Mouse (Mus musculus): ENCODE results near the gene Tor3a.

- TF ChIP-seq CTCF (IDR thresholded peaks at IDR 0.05; ENCODE audit: borderline replicate concordance, extremely low read depth, insufficient read depth, insufficient read length) (no peak), POLR2A (IDR thresholded peaks at IDR 0.05; ENCODE audit: borderline replicate concordance, extremely low read depth, insufficient read depth, insufficient read length, poor library complexity, severe bottlenecking) (no peak)
These were observed 32.3 kb downstream of the Tor3a start for GRCm38 (mm10) chr1:156641808-156642207.

All from brain, embryonic 14.5 days (tissue).